Mouse (Mus musculus): ENCODE data around the gene Gps1. TPM values are rescaled to one million over a fixed set of nuclear protein-coding genes. Genes with fewer than 3 reads are reported as not detected.
"Not testable (repeated sequence)": the region's sequence is repeated elsewhere in the genome, so short reads cannot be mapped to it uniquely, and the experiment has no call there.

The Gps1 gene
- total RNA-seq, 2 experiments from 2014 or later, result 49.5 to 51.8 TPM

DNA sequence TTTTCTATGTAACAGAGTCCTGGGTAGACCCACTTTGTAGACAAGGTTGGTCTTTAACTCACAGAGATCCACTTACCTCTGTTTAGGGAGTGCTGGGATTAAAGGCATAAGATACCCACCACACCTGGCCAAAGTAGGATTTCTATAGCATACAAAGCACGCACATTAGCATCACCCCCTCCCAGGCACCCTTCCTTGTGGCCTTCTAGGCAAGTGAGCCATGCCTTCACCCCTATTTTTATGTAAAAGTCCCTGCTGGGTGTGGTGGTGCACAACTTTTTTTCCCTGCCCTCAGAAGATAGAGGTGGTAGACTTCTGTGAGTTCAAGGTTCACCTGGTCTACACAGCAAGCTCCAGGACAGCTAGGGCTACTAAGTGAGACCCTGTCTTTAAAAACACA lies 4.2 kb upstream of the Gps1 start:
- intact Hi-C loops (cut with DNase I; ENCODE audit: low total_unique reads), result loop anchor here (2.0 kb wide), 1 partner anchor 61 kb away; no protein-coding TSS in a partner anchor
- no peak for DNase-seq

DNA sequence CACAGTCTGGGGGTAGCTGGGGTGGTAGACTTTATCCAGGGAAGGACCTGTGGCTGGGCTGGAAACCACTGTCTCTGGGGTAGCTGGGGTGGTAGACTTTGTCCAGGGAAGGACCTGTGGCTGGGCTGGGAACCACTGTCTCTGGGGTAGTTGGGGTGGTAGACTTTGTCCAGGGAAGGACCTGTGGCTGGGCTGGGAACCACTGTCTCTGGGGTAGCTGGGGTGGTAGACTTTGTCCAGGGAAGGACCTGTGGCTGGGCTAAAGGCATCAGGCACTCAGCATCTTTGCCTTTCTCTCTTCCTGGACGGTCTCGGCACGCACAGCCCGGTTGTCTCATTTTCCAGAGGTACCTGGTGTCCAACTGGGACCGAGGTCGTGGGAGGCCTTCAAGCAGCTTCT lies 2.7 kb upstream of the Gps1 start:
- intact Hi-C loops (cut with DNase I; ENCODE audit: low total_unique reads), result loop anchor here (2.0 kb wide), 1 partner anchor 63 kb away; no protein-coding TSS in a partner anchor
- not testable (repeated sequence) for DNase-seq

DNA sequence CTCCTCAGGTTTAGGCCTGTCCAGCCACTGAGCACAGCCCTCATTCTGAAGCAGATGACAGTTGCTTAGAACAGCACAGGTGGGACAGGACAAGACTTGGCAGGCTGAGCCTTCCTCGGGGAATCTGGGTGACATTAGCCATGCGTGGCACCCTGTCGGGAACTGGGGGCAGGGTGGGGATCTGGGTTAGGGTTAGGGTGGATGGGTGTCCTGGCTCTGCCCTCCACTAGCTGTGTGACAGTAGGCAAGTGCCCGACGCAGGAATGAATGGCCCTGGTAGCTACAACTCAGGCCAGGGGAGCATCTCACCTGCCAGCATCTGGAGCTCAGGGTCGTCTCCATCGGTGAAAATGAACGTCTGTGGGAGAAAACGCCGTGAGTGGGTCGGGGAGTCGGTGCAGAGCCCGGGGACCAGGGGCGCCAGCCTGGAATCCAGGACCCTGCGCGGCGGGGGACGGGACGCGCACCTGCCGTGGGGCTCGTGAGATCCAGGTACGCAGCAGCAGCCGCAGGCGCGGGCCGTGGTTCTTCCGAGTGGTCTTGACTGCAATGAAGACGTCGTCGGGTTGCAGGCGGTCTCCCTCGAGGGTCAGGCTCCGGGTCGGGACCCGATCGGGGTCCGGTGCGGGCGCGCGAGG lies 527 bp upstream of the Gps1 start:
- DNase-seq, result no peak

DNA sequence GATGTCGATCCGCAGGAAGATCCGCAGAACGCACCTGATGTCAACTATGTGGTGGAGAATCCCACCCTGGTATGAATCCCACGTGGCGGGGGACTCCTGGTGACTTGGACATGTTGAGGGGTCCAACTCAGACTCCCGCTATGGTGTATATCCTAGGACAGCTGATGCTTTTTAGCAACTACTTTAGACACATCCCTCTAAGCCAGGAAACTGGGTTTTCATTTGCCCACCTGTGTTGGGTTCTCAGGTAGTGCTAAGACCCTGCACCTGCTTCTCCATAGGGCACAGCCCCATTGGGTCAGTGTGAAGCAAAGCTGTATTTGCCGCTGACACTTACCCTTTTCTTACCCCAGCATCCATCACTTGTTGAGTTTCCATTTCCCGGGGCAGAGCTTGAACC lies 1.1 kb downstream of the Gps1 start:
- DNase-seq, result no peak
- intact Hi-C loops (cut with DNase I; ENCODE audit: low total_unique reads), result no loop called here

More for the DNA sequence above, 527 bp upstream of the Gps1 start:
- intact Hi-C loops (cut with DNase I; ENCODE audit: low total_unique reads), result no loop called here

DNA sequence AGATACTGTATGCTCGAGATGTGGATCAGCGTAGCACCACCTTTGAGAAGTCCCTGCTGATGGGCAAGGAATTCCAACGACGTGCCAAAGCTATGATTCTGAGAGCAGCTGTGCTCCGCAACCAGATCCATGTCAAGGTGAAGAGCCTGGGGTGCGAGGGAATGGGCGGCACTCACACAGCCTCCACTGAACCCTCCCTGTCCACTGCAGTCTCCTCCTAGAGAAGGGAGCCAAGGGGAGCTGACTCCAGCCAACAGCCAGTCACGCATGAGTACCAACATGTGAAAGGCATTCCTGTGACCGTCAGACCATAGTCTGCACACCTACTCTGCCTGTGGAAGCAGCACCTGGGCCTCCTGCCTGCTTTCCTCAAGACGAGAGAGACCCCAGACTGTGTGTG lies 4.4 kb downstream of the Gps1 start:
- intact Hi-C loops (cut with DNase I; ENCODE audit: low total_unique reads); DNase-seq: not testable (repeated sequence)

DNA sequence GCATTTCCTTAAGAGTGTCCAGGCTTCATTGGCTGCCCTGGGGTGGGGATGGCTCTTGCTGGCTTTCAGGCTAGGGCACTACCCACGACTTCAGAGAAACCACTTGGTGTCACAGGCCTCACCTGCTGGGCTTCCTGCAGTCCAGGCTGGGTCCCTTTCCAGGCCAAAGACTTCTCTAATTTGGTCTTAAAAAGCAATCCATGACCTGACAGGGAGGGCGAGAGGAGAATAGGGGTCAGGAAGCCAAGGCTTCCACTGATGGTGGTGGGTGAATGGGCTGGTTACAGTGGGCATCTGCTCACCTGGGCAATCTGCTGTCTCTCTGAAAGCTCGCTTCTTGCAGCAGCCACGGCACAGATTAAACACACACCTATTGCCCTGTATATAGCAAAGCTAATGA lies 5.3 kb downstream of the Gps1 start:
- no peak for DNase-seq
- intact Hi-C loops (cut with DNase I; ENCODE audit: low total_unique reads), result no loop called here

DNA sequence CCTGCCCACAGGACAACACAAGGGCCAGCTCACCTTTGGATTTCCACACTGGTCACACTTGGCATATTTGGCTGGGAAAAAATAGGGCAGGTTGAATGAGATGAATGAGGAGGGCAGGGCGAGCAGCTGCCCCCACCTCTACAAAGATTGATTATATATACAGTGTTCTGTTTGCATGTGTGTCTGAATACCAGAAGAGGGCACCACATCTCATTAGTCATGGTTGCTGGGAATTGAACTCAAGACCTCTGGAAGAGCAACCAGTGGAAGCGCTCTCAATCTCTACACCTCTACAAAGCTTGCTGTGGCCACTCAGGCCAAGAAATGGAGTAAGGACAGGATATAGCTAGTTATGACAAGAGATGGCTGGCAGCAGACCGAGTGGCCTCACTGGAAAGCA lies 5.7 kb downstream of the Gps1 start:
- intact Hi-C loops (cut with DNase I; ENCODE audit: low total_unique reads), result no loop called here
- no peak for DNase-seq

DNA sequence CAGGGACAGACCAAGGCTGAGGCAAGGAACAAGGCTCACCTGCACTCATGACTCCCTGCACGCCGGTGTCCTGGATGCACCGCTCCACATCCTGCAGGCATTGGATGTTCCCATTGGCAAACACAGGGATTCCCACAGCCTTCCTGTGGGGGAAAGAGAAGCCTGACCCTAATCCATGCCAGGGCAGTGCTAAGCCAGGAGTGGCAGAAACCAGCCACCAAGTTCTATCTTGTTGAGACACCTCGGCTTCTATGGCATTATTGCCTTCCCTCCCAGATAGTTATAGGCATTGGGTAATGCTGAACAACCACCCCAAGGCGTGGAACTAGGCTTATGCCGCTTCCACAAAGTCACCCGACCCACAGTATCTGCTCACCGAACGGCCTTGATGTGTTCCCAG lies 8.6 kb downstream of the Gps1 start:
- DNase-seq, result no peak
- intact Hi-C loops (cut with DNase I; ENCODE audit: low total_unique reads), result no loop called here

DNA sequence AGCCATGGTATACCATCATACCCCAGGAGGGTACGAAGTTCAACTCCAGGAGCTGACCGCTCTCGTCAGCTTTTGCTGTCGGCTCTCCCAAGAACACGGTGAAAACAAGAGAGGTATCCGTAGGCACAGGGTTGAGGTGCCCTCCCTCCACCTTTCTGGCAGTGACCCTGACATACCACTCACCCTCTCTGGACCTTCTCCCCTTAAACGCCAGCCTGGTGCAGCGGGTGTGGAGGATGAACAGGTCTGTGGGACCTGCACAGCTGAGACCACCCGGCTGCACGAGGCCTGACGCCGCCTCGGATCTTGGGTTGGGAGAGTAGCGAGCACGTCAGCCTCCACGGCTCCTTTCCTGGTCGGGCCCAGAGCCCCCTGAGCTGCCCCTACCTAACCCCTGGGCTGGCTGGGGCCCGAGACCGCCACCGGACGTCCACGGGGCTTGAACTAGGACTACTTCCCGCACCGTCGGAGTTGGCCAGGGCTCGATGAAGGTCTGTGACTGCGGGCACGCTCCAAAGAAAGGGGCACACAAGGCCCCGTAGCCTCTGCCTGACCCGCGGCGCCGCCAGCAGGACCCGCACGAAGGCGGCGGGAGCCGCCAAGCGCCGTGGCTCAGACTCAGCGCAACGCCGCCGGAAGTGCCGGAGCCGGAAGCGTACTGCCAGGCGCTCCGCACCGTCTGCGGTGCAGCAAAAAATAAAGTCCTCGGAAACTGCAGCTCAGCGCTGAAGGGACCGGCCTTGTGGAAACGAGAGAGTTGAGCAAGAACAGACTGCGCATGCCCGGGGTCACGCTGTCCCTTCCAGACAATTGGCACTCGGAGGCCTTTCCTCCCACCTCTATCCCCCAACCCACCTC lies 11.9 kb downstream of the Gps1 start, which contains the start of gene Dus1l:
TSS of gene Dus1l (minus strand) at position 648 of the 858 bp plus-strand sequence.
- intact Hi-C loops (cut with DNase I; ENCODE audit: low total_unique reads), result no loop called here
- DNase-seq, result peak; percentile 95

DNA sequence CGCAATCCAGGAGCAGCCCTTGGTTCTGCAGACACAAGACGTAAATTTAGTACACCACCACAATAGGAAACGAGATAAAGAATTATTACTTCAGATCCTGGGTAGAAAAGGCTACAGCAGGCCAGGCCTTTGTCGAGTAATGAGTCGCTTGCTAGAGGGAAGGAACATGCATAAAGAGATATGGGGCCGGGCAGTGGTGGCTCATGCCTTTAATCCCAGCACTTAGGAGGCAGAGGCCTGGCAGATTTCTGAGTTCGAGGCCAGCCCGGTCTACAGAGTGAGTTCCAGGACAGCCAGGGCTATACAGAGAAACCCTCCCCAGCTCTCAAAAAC lies 12.5 kb downstream of the Gps1 start:
- intact Hi-C loops (cut with DNase I; ENCODE audit: low total_unique reads), result no loop called here
- DNase-seq, result no peak

DNA sequence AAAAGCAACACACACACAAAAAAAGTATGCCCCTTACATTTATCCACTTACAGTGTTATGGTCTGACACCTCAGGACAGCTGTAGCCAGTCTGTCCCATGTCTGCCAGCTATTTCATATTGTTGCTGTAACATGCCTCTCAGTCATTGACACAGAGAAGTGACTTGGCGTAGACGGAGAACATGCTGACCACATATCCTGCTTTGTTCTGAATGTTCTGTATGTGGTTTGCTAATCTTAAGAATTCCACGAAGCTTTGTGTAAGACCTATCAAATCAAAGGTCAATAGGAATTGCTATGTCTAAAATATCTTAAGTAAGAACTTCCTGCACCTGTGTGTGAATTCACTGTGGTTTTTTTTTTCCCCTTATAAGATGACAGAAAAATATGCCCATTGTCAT lies 14.2 kb downstream of the Gps1 start:
- no peak for DNase-seq
- intact Hi-C loops (cut with DNase I; ENCODE audit: low total_unique reads), result no loop called here

DNA sequence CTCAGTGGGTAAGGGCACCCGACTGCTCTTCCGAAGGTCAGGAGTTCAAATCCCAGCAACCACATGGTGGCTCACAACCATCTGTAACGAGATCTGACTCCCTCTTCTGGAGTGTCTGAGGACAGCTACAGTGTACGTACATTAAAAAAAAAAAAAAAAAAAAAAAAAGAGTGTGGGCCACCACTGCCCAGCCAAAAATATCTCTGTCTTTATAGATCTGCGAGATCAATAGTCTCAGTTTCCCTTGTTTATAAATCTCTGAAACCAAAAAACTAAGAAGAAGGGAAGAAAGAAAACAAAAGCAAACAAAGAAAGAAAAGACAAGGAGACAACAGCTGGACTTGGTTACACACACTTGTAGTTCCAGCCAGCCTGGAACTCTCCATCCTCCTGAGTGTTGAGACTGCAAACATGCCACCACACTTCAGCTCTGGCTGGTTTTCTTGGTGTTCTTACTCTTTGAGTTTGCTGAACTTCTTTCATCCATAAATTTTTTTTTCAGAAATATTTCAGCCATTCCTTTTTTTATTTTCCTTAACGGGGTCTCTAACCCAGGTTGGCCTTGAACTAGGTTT lies 15.3 kb downstream of the Gps1 start:
- intact Hi-C loops (cut with DNase I; ENCODE audit: low total_unique reads), result no loop called here
- no peak for DNase-seq

DNA sequence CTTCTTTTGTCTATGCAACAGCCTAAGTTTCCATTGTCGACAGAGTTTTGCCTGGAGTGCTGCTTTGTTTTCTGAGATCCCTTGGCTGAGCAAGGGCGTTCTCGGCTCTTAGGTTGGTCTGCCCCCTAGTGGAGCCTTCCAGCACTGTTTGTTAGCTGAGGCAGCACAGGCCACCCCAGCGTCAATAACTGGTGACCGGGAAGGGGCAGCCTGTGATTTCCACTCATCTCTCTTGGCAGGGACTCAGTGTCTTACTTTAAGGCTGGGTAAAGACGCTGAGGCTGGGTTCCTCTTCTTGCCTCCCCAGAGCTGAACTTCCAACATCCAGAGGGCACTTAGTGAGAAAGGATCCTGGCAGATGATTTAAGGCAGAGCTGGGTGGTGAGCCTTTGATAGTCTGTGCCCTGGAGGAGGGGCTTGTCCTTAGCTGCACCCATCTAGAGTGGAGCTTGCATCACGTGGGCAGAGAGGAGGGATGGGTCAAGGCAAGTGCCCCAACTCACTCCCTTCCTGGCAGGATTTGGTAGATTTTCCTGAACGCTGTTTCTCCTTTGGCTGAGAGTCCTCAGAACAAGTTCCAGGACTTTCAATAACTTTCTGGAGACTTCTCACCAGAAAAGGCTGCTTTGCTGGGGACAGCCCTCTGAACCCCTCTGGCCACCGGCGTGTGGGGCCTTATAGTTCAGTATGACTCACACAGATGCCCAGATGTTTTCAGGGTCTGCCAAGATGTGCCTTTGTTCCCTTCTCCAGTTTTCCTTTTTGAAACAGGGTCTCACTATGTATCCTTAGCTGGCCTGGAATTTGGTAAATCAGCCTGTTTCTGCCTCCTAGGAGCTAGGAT lies 16.2 kb downstream of the Gps1 start:
- DNase-seq, result peak; percentile 91
- intact Hi-C loops (cut with DNase I; ENCODE audit: low total_unique reads), result no loop called here

DNA sequence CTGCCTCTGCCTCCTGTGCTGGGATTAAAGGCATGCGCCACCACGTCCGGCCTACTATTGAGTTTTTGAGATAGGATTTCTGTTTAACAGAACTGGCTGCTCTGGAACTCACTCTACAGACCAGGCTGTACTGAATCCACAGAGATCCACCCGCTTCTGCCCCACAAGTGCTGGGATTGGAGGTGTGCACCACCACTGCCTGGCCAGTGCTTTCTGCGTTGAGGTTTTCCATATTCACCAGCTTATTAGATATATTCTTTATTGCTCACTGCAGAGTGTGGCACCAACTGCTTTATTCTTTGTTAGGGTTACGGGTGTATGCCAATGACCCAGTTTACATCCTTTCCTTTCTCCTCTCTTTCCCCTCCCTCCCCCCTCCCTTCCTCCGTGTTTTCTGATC lies 20.2 kb downstream of the Gps1 start:
- intact Hi-C loops (cut with DNase I; ENCODE audit: low total_unique reads), result no loop called here
- DNase-seq, result no peak

DNA sequence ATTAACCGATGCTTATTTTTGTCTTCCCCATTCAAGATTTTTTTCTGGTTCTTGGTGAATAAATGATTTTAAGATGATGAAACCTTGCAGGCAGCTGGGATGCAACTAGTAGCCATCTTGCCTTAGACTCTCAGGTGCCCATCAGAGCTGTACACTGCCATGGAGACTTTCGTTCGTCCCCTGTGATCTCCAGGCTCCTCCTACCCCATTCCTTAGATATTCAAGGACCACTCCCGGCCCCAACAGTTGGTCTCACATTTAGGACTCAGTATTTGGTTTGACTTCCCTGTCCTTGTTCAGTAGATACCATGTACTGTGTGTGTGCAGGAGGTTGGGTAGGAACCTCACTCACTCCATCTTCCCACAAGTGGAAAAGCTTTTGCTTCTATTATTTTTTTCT lies 20.7 kb downstream of the Gps1 start:
- DNase-seq, result no peak
- intact Hi-C loops (cut with DNase I; ENCODE audit: low total_unique reads), result no loop called here

DNA sequence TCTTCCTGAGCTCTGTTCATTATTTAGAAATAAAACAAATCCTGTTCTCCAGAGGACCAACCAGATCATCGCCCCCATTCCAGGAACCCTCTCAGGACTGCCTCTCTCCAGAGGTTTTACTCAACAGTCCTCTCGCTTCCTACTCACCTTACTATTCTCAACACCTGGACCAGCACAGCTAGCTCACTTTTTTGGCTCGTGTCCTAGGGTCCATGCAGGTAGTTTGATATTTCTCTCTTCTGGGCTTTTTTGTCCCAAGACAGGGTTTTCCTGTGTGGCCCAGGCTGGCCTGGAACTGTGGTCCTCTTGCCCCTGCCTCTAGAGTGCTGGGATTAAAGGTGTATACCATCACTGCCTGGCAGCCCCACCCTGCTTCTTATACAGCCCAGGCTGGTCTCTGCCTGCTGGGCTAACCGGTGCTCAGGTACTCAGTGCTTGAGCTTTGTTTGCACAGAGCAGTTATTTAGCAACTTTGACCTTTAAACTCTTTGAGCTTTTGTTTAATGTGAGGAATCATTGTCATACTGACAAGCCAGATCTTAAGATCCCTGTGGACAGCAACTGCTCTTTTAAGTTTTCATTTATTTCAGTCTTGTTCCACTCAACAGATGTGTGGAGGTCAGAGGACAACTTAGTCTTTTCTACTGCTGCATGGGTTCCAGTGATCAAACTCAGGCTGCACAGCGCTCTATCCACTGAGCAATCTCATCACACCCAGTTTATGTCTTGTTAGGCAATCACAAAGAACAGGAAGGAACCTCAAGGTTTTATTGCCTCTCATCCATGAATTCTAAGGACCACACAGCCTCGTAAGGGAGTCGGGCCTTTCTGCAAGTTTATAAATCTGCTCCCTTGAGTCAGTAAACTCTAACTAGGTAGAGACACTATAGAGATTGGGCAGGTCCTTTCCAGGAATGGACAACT lies 21.6 kb downstream of the Gps1 start:
- intact Hi-C loops (cut with DNase I; ENCODE audit: low total_unique reads), result no loop called here
- no peak for DNase-seq

DNA sequence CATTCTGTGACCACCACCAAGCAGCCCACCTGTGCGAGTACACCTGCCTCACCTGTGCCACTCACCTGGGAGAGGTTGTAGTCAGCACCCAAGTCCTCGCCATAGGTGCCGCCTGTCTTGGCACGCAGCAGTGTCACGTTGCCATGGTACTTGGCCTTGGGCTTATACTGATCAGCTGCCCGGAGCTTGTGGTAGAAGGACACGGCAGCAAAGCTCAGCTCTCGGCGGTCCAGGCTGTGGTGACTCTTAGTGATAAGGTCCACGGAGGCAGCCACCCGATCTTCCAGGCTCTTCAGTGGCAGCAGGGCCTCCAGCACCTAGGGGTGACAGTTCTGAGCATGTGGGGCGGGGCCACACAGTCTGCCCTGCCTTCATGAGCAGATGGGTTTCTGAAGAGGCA lies 23.9 kb downstream of the Gps1 start:
- DNase-seq, result no peak
- intact Hi-C loops (cut with DNase I; ENCODE audit: low total_unique reads), result no loop called here

DNA sequence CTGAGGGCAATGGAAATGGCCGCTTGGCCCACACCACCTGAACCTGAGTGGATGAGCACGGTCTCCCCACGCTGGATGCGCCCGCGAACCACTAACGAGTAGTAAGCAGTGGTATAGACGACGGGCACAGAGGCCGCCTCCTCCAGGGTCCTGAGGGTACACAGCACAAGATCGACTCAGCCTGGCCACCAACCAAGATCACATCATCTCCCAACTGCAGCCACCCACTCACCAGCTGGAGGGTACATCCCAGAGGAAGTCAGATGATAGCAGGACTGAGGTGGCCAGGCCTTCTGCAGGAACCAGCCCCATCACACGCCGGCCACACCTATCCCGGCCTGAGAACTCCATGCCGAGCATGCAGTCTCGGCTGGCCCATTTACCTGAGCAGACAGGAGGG lies 28.0 kb downstream of the Gps1 start:
- no peak for DNase-seq
- intact Hi-C loops (cut with DNase I; ENCODE audit: low total_unique reads), result no loop called here

DNA sequence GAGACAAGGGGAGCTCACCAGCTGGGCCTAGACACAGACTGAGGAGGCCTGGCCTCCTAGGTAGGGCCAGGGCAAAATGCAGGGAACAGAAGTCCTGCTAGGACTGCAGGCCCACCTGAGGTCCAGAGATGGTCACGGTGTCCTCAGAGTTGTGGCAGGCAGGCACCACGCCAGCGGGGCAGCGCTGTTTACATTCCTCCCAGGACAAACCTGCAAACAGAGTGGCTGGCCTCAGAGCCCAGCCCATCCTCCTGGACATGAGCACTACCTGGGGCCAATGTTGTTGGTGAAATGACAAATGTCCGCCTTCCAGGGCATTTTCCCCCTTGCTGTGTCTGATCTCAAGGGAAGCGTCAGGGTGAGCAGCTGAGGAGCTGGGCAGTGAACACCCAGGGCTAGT lies 33.3 kb downstream of the Gps1 start:
- peak; percentile 2 for DNase-seq
- intact Hi-C loops (cut with DNase I; ENCODE audit: low total_unique reads), result no loop called here
